Mouse (Mus musculus): Measurements from ENCODE around the gene Ncaph. TPM values are rescaled to one million over a fixed set of nuclear protein-coding genes. Genes with fewer than 3 reads are reported as not detected.
"Not testable (repeated sequence)": the region's sequence is repeated elsewhere in the genome, so short reads cannot be mapped to it uniquely, and the experiment has no call there.

Ncaph gene
- 66.8 and 73.6 TPM in 2 replicates for polyA plus RNA-seq (2015; fragmentation: Nextera tagmentation; extraction: Ambion mirVana)

GRCm38 (mm10) chr2:127133621-127134461, at the start of gene Ncaph:
Gene Ncaph (minus strand): TSS chr2:127133954.
- Histone ChIP-seq H3K27me3 (replicated peaks) (no peaks in the 10 kb centered on the region), H3K9ac (peak within 1 kb of the TSS; percentile 50), H3K4me2 (replicated peaks) (peak within 1 kb of the TSS; percentile 66), H3K36me3 (no peaks in the 10 kb centered on the region), H3K9me3 (no peaks in the 10 kb centered on the region), H3K4me3 (replicated peaks) (peak within 1 kb of the TSS; percentile 72), H3K4me1 (replicated peaks) (peaks cover 24% of the 10 kb centered on the region), H3K27ac (peak within 1 kb of the TSS; percentile 83)
- peak; percentile 93 for ATAC-seq
- 1% methylated on average over 57 of the region's 57 CpGs for WGBS

GRCm38 (mm10) chr2:127182598-127183381, 49.0 kb upstream of the Ncaph start:
- H3K27ac ChIP-seq = peak overlapping the region; percentile 65
- WGBS = 2% methylated on average over 17 of the region's 17 CpGs
- ATAC-seq = peak; percentile 100

GRCm38 (mm10) chr2:127166261-127166660, 32.5 kb upstream of the Ncaph start:
- 4% methylated on average over 1 of the region's 1 CpGs for WGBS
- H3K36me3 ChIP-seq; ATAC-seq; H3K27ac ChIP-seq; H3K4me3 ChIP-seq (replicated peaks); H3K4me1 ChIP-seq (replicated peaks); H3K27me3 ChIP-seq (replicated peaks); H3K4me2 ChIP-seq (replicated peaks); H3K9ac ChIP-seq; H3K9me3 ChIP-seq: not testable (repeated sequence)

More at GRCm38 (mm10) chr2:127182598-127183381, 49.0 kb upstream of the Ncaph start:
- Histone ChIP-seq H3K9me3 (no peaks in the 10 kb centered on the region), H3K9ac (peak overlapping the region; percentile 56), H3K4me2 (replicated peaks) (peak overlapping the region; percentile 69), H3K4me3 (replicated peaks) (peak overlapping the region; percentile 54), H3K36me3 (no peaks in the 10 kb centered on the region), H3K4me1 (replicated peaks) (no peaks in the 10 kb centered on the region), H3K27me3 (replicated peaks) (no peaks in the 10 kb centered on the region)

GRCm38 (mm10) chr2:127165675-127166074, 31.9 kb upstream of the Ncaph start:
- no peak overlapping the region for H3K4me2 ChIP-seq (replicated peaks)
- H3K36me3 ChIP-seq = no peaks in the 10 kb centered on the region
- no peaks in the 10 kb centered on the region for H3K27me3 ChIP-seq (replicated peaks)
- no peak overlapping the region for H3K9ac ChIP-seq
- no peak overlapping the region for H3K27ac ChIP-seq
- no peak overlapping the region for H3K4me3 ChIP-seq (replicated peaks)
- no peak for ATAC-seq
- WGBS = 57% methylated on average over 4 of the region's 4 CpGs
- H3K4me1 ChIP-seq (replicated peaks) = no peaks in the 10 kb centered on the region
- no peaks in the 10 kb centered on the region for H3K9me3 ChIP-seq

- no peak overlapping the region for H3K4me3 ChIP-seq (replicated peaks)
- H3K27ac ChIP-seq = no peak overlapping the region
- ATAC-seq = no peak
- H3K9me3 ChIP-seq = no peaks in the 10 kb centered on the region
- H3K36me3 ChIP-seq = peaks cover 9% of the 10 kb centered on the region; the same call in 1 of the 2 replicates
- 77% methylated on average over 3 of the region's 3 CpGs for WGBS
- no peak overlapping the region for H3K9ac ChIP-seq
- no peaks in the 10 kb centered on the region for H3K27me3 ChIP-seq (replicated peaks)
- no peak overlapping the region for H3K4me2 ChIP-seq (replicated peaks)
- peaks cover 14% of the 10 kb centered on the region for H3K4me1 ChIP-seq (replicated peaks)
Measured at GRCm38 (mm10) chr2:127145699-127146098, 11.9 kb upstream of the Ncaph start.

GRCm38 (mm10) chr2:127143158-127144063, 9.7 kb upstream of the Ncaph start, which contains the start of gene Itpripl1:
Gene Itpripl1 (minus strand): TSS chr2:127143442.
- Histone ChIP-seq H3K4me2 (replicated peaks) (peak within 1 kb of the TSS; percentile 66), H3K4me1 (replicated peaks) (peaks cover 14% of the 10 kb centered on the region), H3K4me3 (replicated peaks) (peak within 1 kb of the TSS; percentile 56), H3K9ac (peak within 1 kb of the TSS; percentile 63), H3K27ac (peak within 1 kb of the TSS; percentile 11; the same call in 1 of the 2 replicates), H3K9me3 (no peaks in the 10 kb centered on the region), H3K27me3 (replicated peaks) (no peaks in the 10 kb centered on the region), H3K36me3 (peaks cover 15% of the 10 kb centered on the region; the same call in 1 of the 2 replicates)
- ATAC-seq = peak; percentile 99
- 3% methylated on average over 31 of the region's 31 CpGs for WGBS

GRCm38 (mm10) chr2:127142577-127143157, 8.9 kb upstream of the Ncaph start:
- ATAC-seq = peak; percentile 32
- 13% methylated on average over 6 of the region's 6 CpGs for WGBS
- no peak overlapping the region for H3K27ac ChIP-seq

GRCm38 (mm10) chr2:127142031-127142430, 8.3 kb upstream of the Ncaph start:
- Histone ChIP-seq H3K9ac (no peak overlapping the region), H3K4me2 (replicated peaks) (peak overlapping the region; percentile 66), H3K9me3 (no peaks in the 10 kb centered on the region), H3K4me3 (replicated peaks) (peak overlapping the region; percentile 56; the same call in 1 of the 2 replicates), H3K27me3 (replicated peaks) (no peaks in the 10 kb centered on the region), H3K4me1 (replicated peaks) (peaks cover 20% of the 10 kb centered on the region), H3K27ac (no peak overlapping the region), H3K36me3 (peaks cover 15% of the 10 kb centered on the region; the same call in 1 of the 2 replicates)
- ATAC-seq = no peak
- 87% methylated on average over 10 of the region's 10 CpGs for WGBS

More at GRCm38 (mm10) chr2:127142577-127143157, 8.9 kb upstream of the Ncaph start:
- Histone ChIP-seq H3K4me2 (replicated peaks) (peak overlapping the region; percentile 66), H3K36me3 (peaks cover 15% of the 10 kb centered on the region; the same call in 1 of the 2 replicates), H3K9me3 (no peaks in the 10 kb centered on the region), H3K4me3 (replicated peaks) (peak overlapping the region; percentile 56), H3K9ac (peak overlapping the region; percentile 63), H3K27me3 (replicated peaks) (no peaks in the 10 kb centered on the region), H3K4me1 (replicated peaks) (peaks cover 18% of the 10 kb centered on the region)

GRCm38 (mm10) chr2:127140011-127140410, 6.3 kb upstream of the Ncaph start:
- Histone ChIP-seq H3K4me3 (replicated peaks) (no peak overlapping the region), H3K27ac (no peak overlapping the region), H3K27me3 (replicated peaks) (no peaks in the 10 kb centered on the region), H3K9ac (no peak overlapping the region), H3K36me3 (peaks cover 15% of the 10 kb centered on the region; the same call in 1 of the 2 replicates), H3K4me2 (replicated peaks) (no peak overlapping the region), H3K9me3 (no peaks in the 10 kb centered on the region), H3K4me1 (replicated peaks) (peaks cover 23% of the 10 kb centered on the region)
- WGBS = 94% methylated on average over 7 of the region's 7 CpGs
- no peak for ATAC-seq

- no peak for ATAC-seq
- Histone ChIP-seq H3K36me3 (peaks cover 15% of the 10 kb centered on the region; the same call in 1 of the 2 replicates), H3K27ac (no peak overlapping the region), H3K4me1 (replicated peaks) (peaks cover 23% of the 10 kb centered on the region), H3K4me2 (replicated peaks) (no peak overlapping the region), H3K9me3 (no peaks in the 10 kb centered on the region), H3K9ac (no peak overlapping the region), H3K4me3 (replicated peaks) (no peak overlapping the region), H3K27me3 (replicated peaks) (no peaks in the 10 kb centered on the region)
- 100% methylated on average over 1 of the region's 1 CpGs for WGBS
Measured at GRCm38 (mm10) chr2:127139605-127140004, 5.9 kb upstream of the Ncaph start.

GRCm38 (mm10) chr2:127139094-127139493, 5.3 kb upstream of the Ncaph start:
- 93% methylated on average over 8 of the region's 8 CpGs for WGBS
- ATAC-seq = no peak
- Histone ChIP-seq H3K4me2 (replicated peaks) (no peak overlapping the region), H3K4me3 (replicated peaks) (no peak overlapping the region), H3K9me3 (no peaks in the 10 kb centered on the region), H3K36me3 (peaks cover 15% of the 10 kb centered on the region; the same call in 1 of the 2 replicates), H3K4me1 (replicated peaks) (peaks cover 23% of the 10 kb centered on the region), H3K9ac (no peak overlapping the region), H3K27ac (no peak overlapping the region), H3K27me3 (replicated peaks) (no peaks in the 10 kb centered on the region)
